Mouse (Mus musculus): ENCODE data around the gene M1ap. TPM values are rescaled to one million over a fixed set of nuclear protein-coding genes. Genes with fewer than 3 reads are reported as not detected.

The M1ap gene
- total and polyA plus RNA-seq, 2 experiments from 2014 or later, result 0.10 TPM

- Histone ChIP-seq H3K27me3 (ENCODE audit: insufficient read depth, low read length) (no peaks in the 10 kb centered on the region), H3K9me3 (ENCODE audit: low read length) (no peaks in the 10 kb centered on the region), H3K27ac (ENCODE audit: low read depth, low read length) (no peak overlapping the region), H3K4me1 (ENCODE audit: insufficient read depth) (no peaks in the 10 kb centered on the region), H3K4me3 (ENCODE audit: low read depth, low read length) (no peak overlapping the region), H3K36me3 (ENCODE audit: insufficient read depth) (no peaks in the 10 kb centered on the region), H3K9ac (no peak overlapping the region), H3K4me2 (ENCODE audit: low read depth) (no peak overlapping the region)
- 37% methylated on average over 7 of the region's 7 CpGs for WGBS
- no peak for TF ChIP-seq CTCF (IDR thresholded peaks at IDR 0.05; ENCODE audit: low read depth)
- DNase-seq, result no peak
- no peak for ATAC-seq
These were observed 50.9 kb downstream of the M1ap start for GRCm38 (mm10) chr6:82997511-82998102.

- Histone ChIP-seq H3K9me3 (ENCODE audit: low read length) (no peaks in the 10 kb centered on the region), H3K9ac (no peak overlapping the region), H3K4me1 (ENCODE audit: insufficient read depth) (no peaks in the 10 kb centered on the region), H3K36me3 (ENCODE audit: insufficient read depth) (no peaks in the 10 kb centered on the region), H3K4me3 (ENCODE audit: low read depth, low read length) (no peak overlapping the region), H3K27me3 (ENCODE audit: insufficient read depth, low read length) (no peaks in the 10 kb centered on the region), H3K4me2 (ENCODE audit: low read depth) (no peak overlapping the region), H3K27ac (ENCODE audit: low read depth, low read length) (no peak overlapping the region)
- no peak for TF ChIP-seq CTCF (IDR thresholded peaks at IDR 0.05; ENCODE audit: low read depth)
- DNase-seq, result no peak
- no peak for ATAC-seq
- 72% methylated on average over 4 of the region's 4 CpGs for WGBS
These were observed 51.6 kb downstream of the M1ap start for GRCm38 (mm10) chr6:82998326-82998725.

DNA sequence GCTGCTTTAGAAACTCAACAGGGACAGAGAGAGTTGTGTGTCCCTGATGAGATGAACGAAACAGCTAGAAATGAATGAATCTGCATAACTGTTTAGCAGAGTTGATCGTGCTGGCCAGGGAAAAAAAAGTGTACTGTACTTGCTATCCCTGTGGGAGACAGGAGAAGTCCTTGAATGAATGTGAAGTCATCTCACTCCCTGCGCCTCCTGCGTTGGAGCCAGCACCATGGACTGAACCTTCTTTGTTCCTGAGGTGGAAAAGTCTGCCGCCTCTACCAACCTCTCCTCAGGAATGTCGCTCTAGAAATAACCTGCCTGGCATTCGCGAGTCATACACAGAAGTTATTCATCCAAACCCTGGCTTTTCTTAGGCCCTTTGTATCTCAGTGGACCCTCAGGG is 53.3 kb downstream of the M1ap start:
- DNase-seq (no peak), ATAC-seq (no peak)
- no peak overlapping the region for H3K27ac ChIP-seq (ENCODE audit: low read depth, low read length)
- no peaks in the 10 kb centered on the region for H3K36me3 ChIP-seq (ENCODE audit: insufficient read depth)
- no peak overlapping the region for H3K4me3 ChIP-seq (ENCODE audit: low read depth, low read length)
- H3K4me2 ChIP-seq (ENCODE audit: low read depth), result no peak overlapping the region
- H3K9me3 ChIP-seq (ENCODE audit: low read length), result no peaks in the 10 kb centered on the region
- no peaks in the 10 kb centered on the region for H3K4me1 ChIP-seq (ENCODE audit: insufficient read depth)
- TF ChIP-seq CTCF (IDR thresholded peaks at IDR 0.05; ENCODE audit: low read depth), result no peak
- 59% methylated on average over 8 of the region's 8 CpGs for WGBS
- no peaks in the 10 kb centered on the region for H3K27me3 ChIP-seq (ENCODE audit: insufficient read depth, low read length)
- H3K9ac ChIP-seq, result no peak overlapping the region

GRCm38 (mm10) chr6:83003082-83003481 is 56.4 kb downstream of the M1ap start:
- H3K36me3 ChIP-seq (ENCODE audit: insufficient read depth), result no peaks in the 10 kb centered on the region
- DNase-seq, result no peak
- no peak for TF ChIP-seq CTCF (IDR thresholded peaks at IDR 0.05; ENCODE audit: low read depth)
- no peaks in the 10 kb centered on the region for H3K27me3 ChIP-seq (ENCODE audit: insufficient read depth, low read length)
- ATAC-seq, result no peak
- no peak overlapping the region for H3K9ac ChIP-seq
- no peaks in the 10 kb centered on the region for H3K9me3 ChIP-seq (ENCODE audit: low read length)
- no peak overlapping the region for H3K27ac ChIP-seq (ENCODE audit: low read depth, low read length)
- 93% methylated on average over 1 of the region's 1 CpGs for WGBS
- no peak overlapping the region for H3K4me3 ChIP-seq (ENCODE audit: low read depth, low read length)
- H3K4me1 ChIP-seq (ENCODE audit: insufficient read depth), result no peaks in the 10 kb centered on the region
- no peak overlapping the region for H3K4me2 ChIP-seq (ENCODE audit: low read depth)

- Histone ChIP-seq H3K9me3 (ENCODE audit: low read length) (no peaks in the 10 kb centered on the region), H3K36me3 (ENCODE audit: insufficient read depth) (no peaks in the 10 kb centered on the region), H3K4me3 (ENCODE audit: low read depth, low read length) (no peak overlapping the region), H3K4me1 (ENCODE audit: insufficient read depth) (no peaks in the 10 kb centered on the region), H3K27me3 (ENCODE audit: insufficient read depth, low read length) (no peaks in the 10 kb centered on the region), H3K9ac (no peak overlapping the region), H3K27ac (ENCODE audit: low read depth, low read length) (no peak overlapping the region), H3K4me2 (ENCODE audit: low read depth) (no peak overlapping the region)
- WGBS, result 88% methylated on average over 5 of the region's 5 CpGs
- ATAC-seq (no peak), DNase-seq (no peak)
- TF ChIP-seq CTCF (IDR thresholded peaks at IDR 0.05; ENCODE audit: low read depth), result no peak
These were observed 57.1 kb downstream of the M1ap start for GRCm38 (mm10) chr6:83003850-83004249.

GRCm38 (mm10) chr6:83004309-83004708 is 57.6 kb downstream of the M1ap start:
- Histone ChIP-seq H3K4me3 (ENCODE audit: low read depth, low read length) (no peak overlapping the region), H3K4me2 (ENCODE audit: low read depth) (no peak overlapping the region), H3K4me1 (ENCODE audit: insufficient read depth) (no peaks in the 10 kb centered on the region), H3K36me3 (ENCODE audit: insufficient read depth) (no peaks in the 10 kb centered on the region), H3K27ac (ENCODE audit: low read depth, low read length) (no peak overlapping the region), H3K9me3 (ENCODE audit: low read length) (no peaks in the 10 kb centered on the region), H3K9ac (no peak overlapping the region), H3K27me3 (ENCODE audit: insufficient read depth, low read length) (no peaks in the 10 kb centered on the region)
- no peak for ATAC-seq
- WGBS, result 74% methylated on average over 2 of the region's 2 CpGs
- no peak for DNase-seq
- no peak for TF ChIP-seq CTCF (IDR thresholded peaks at IDR 0.05; ENCODE audit: low read depth)

- WGBS, result 60% methylated on average over 7 of the region's 7 CpGs
These were observed 58.2 kb downstream of the M1ap start for GRCm38 (mm10) chr6:83004872-83005271.

More at GRCm38 (mm10) chr6:83004872-83005271, 58.2 kb downstream of the M1ap start:
- Histone ChIP-seq H3K9me3 (ENCODE audit: low read length) (no peaks in the 10 kb centered on the region), H3K27me3 (ENCODE audit: insufficient read depth, low read length) (no peaks in the 10 kb centered on the region), H3K4me3 (ENCODE audit: low read depth, low read length) (no peak overlapping the region), H3K27ac (ENCODE audit: low read depth, low read length) (no peak overlapping the region), H3K4me1 (ENCODE audit: insufficient read depth) (no peaks in the 10 kb centered on the region), H3K9ac (no peak overlapping the region), H3K36me3 (ENCODE audit: insufficient read depth) (no peaks in the 10 kb centered on the region), H3K4me2 (ENCODE audit: low read depth) (no peak overlapping the region)
- TF ChIP-seq CTCF (IDR thresholded peaks at IDR 0.05; ENCODE audit: low read depth), result no peak
- no peak for DNase-seq
- ATAC-seq, result no peak
